Mouse (Mus musculus): ENCODE measurements around the gene Pfdn6. TPM values are rescaled to one million over a fixed set of nuclear protein-coding genes. Genes with fewer than 3 reads are reported as not detected.
"Not testable (repeated sequence)": the region's sequence is repeated elsewhere in the genome, so short reads cannot be mapped to it uniquely, and the experiment has no call there.

Pfdn6 gene
- 188 and 203 TPM in 2 replicates for polyA plus RNA-seq (2016; fragmentation: Nextera tagmentation; extraction: Ambion mirVana)

GRCm38 (mm10) chr17:33940206-33940805, at the start of gene Pfdn6, which contains the start of gene Wdr46:
Pfdn6 (minus strand) TSS chr17:33940343.
Wdr46 (plus strand) TSS chr17:33940660.
- H3K36me3 ChIP-seq, result peaks cover 59% of the 10 kb centered on the region
- ATAC-seq (ENCODE audit: low FRiP score, low read depth), result peak; percentile 90
- under 1% methylated on average over 36 of the region's 36 CpGs for WGBS
- H3K27ac ChIP-seq (replicated peaks), result 0 out of 2 replicates have a peak within 1 kb of the TSS, but pooled peaks have one; percentile 16
- peak within 1 kb of the TSS; percentile 91 for H3K4me3 ChIP-seq
- peak within 1 kb of the TSS; percentile 99 for H3K4me2 ChIP-seq (replicated peaks)
- H3K9ac ChIP-seq (replicated peaks), result peak within 1 kb of the TSS; percentile 79
- no peaks in the 10 kb centered on the region for H3K27me3 ChIP-seq
- no peaks in the 10 kb centered on the region for H3K9me3 ChIP-seq
- peaks cover 24% of the 10 kb centered on the region for H3K4me1 ChIP-seq

DNA sequence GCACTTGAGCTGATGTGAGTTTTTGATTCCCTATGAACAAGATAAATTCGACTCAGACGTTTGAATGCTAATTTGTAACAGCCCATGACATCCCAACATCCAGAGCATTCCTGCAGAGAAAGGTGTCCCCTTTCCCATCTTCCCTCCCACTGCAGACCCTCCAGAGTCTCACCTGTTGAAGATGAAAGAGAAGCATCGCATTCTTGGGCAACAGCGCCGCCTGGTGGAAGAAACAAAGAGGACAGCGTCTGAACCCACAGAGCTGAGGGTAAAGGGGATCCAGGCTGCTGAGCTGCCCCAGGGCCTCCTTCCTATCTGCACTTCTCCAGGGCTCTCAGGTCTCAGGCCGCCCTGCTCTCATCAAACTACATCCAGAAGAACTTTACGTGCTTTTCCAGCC, 42.0 kb upstream of the Pfdn6 start:
- not testable (repeated sequence) for H3K9ac ChIP-seq (replicated peaks); H3K9me3 ChIP-seq; H3K27ac ChIP-seq (replicated peaks); H3K36me3 ChIP-seq; ATAC-seq (ENCODE audit: low FRiP score, low read depth)
- Histone ChIP-seq H3K4me1 (peaks cover 15% of the 10 kb centered on the region), H3K4me2 (replicated peaks) (peak overlapping the region; percentile 74), H3K27me3 (peaks cover 34% of the 10 kb centered on the region), H3K4me3 (peak overlapping the region; percentile 54; the same call in 1 of the 2 replicates)
- WGBS, result 10% methylated on average over 8 of the region's 8 CpGs

DNA sequence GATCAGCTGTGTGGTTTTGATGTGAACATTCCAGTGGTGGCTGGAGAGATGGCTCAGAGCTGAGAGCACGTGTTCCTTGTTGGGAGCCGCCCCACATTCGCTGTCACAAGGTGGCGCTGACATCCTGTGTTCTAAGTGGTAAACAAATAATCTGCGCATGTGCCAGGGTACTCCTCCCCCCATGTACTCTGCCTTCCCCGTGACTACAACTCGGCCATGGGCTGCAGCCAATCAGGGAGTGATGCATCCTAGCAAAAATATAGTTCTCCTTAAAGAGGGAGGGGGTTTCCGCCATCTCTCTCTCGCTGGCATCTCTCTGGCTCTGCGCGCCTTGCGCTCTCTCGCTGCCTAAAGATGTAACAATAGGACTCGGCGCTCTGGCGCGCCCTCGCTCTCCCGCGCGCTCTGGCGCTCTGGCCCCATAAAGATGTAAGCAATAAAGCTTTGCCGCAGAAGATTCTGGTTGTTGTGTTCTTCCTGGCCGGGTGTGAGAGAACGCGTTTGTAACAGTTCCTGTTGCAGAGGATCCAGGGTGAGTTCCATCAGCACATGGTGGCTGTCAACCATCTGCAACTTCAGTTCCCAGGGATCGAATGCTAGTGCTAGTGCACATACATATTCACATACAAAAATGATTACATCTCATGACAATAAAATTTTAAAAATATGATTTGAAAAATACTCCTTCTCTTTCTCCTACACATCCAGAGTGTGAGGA, 41.2 kb upstream of the Pfdn6 start:
- Histone ChIP-seq H3K9ac (replicated peaks) (peak overlapping the region; percentile 62), H3K4me3 (peak overlapping the region; percentile 54), H3K4me1 (peaks cover 15% of the 10 kb centered on the region), H3K4me2 (replicated peaks) (peak overlapping the region; percentile 74), H3K27me3 (peaks cover 42% of the 10 kb centered on the region), H3K27ac (replicated peaks) (peak overlapping the region; percentile 92)
- under 1% methylated on average over 27 of the region's 27 CpGs for WGBS
- not testable (repeated sequence) for H3K9me3 ChIP-seq, H3K36me3 ChIP-seq
- ATAC-seq (ENCODE audit: low FRiP score, low read depth), result peak; percentile 95

- Histone ChIP-seq H3K36me3 (no peaks in the 10 kb centered on the region), H3K9ac (replicated peaks) (no peak overlapping the region), H3K9me3 (no peaks in the 10 kb centered on the region), H3K27ac (replicated peaks) (no peak overlapping the region), H3K27me3 (peaks cover 47% of the 10 kb centered on the region), H3K4me2 (replicated peaks) (no peak overlapping the region), H3K4me1 (peaks cover 15% of the 10 kb centered on the region), H3K4me3 (0 out of 2 replicates have a peak overlapping the region, but pooled peaks have one; percentile 9)
- peak; percentile 17; the same call in 1 of the 2 replicates for ATAC-seq (ENCODE audit: low FRiP score, low read depth)
- WGBS, result 83% methylated on average over 19 of the region's 19 CpGs
Observed at GRCm38 (mm10) chr17:33980181-33981035, 40.3 kb upstream of the Pfdn6 start.

GRCm38 (mm10) chr17:33979512-33980050, 39.4 kb upstream of the Pfdn6 start:
- WGBS, result 77% methylated on average over 6 of the region's 6 CpGs
- peaks cover 15% of the 10 kb centered on the region for H3K4me1 ChIP-seq
- no peaks in the 10 kb centered on the region for H3K9me3 ChIP-seq
- H3K36me3 ChIP-seq, result no peaks in the 10 kb centered on the region
- no peak overlapping the region for H3K9ac ChIP-seq (replicated peaks)
- H3K27ac ChIP-seq (replicated peaks), result no peak overlapping the region
- H3K27me3 ChIP-seq, result peaks cover 56% of the 10 kb centered on the region
- no peak for ATAC-seq (ENCODE audit: low FRiP score, low read depth)
- H3K4me3 ChIP-seq, result no peak overlapping the region
- no peak overlapping the region for H3K4me2 ChIP-seq (replicated peaks)

- 0% methylated on average over 17 of the region's 17 CpGs for WGBS
- Histone ChIP-seq H3K27ac (replicated peaks) (no peak overlapping the region), H3K27me3 (peaks cover 56% of the 10 kb centered on the region), H3K4me1 (peaks cover 15% of the 10 kb centered on the region), H3K4me2 (replicated peaks) (peak overlapping the region; percentile 52), H3K9ac (replicated peaks) (peak overlapping the region; percentile 8), H3K4me3 (peak overlapping the region; percentile 33), H3K9me3 (no peaks in the 10 kb centered on the region), H3K36me3 (no peaks in the 10 kb centered on the region)
- ATAC-seq (ENCODE audit: low FRiP score, low read depth), result no peak
Observed at GRCm38 (mm10) chr17:33978631-33979031, 38.5 kb upstream of the Pfdn6 start.

DNA sequence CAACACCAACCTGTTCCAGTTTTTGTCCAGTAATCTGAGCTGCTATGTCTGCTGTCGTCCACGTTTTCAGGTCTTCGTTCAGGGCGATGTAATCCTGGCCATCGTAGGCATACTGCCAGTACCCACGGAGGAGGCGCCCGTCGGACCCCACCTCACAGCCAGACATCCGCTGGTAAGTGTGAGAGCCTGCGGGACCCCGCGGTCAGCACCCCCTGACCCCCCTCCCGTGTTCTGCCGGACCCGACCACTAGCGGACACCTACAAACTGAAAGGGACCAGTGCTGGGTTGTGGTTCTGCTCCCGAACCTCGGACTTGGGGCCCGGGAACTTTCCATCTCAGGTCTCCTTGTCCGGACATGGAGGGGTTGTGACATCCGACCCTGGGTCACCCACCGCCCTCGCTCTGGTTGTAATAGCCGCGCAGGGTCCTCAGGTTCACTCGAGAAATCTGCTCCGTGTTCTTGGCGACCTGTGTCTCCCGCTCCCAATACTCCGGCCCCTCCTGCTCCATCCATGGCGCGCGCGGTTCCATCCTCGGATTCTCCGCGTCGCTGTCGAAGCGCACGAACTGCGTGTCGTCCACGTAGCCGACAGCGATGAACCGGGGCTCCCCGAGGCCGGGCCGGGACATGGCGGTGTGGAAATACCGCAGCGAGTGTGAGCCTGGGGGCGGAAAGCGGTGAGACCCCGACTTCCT, 37.9 kb upstream of the Pfdn6 start:
- no peak for ATAC-seq (ENCODE audit: low FRiP score, low read depth)
- Histone ChIP-seq H3K27ac (replicated peaks) (no peak overlapping the region), H3K27me3 (peaks cover 56% of the 10 kb centered on the region), H3K9ac (replicated peaks) (peak overlapping the region; percentile 8), H3K9me3 (no peaks in the 10 kb centered on the region), H3K4me3 (peak overlapping the region; percentile 33), H3K4me1 (peaks cover 15% of the 10 kb centered on the region), H3K36me3 (no peaks in the 10 kb centered on the region), H3K4me2 (replicated peaks) (peak overlapping the region; percentile 52)
- 3% methylated on average over 57 of the region's 57 CpGs for WGBS

GRCm38 (mm10) chr17:33973572-33973971, 33.4 kb upstream of the Pfdn6 start:
- ATAC-seq (ENCODE audit: low FRiP score, low read depth), result no peak
- H3K4me1 ChIP-seq, result peaks cover 4% of the 10 kb centered on the region
- no peaks in the 10 kb centered on the region for H3K9me3 ChIP-seq
- no peak overlapping the region for H3K4me3 ChIP-seq
- H3K27ac ChIP-seq (replicated peaks), result no peak overlapping the region
- no peak overlapping the region for H3K4me2 ChIP-seq (replicated peaks)
- no peak overlapping the region for H3K9ac ChIP-seq (replicated peaks)
- WGBS, result 71% methylated on average over 3 of the region's 3 CpGs
- peaks cover 43% of the 10 kb centered on the region for H3K27me3 ChIP-seq
- no peaks in the 10 kb centered on the region for H3K36me3 ChIP-seq

DNA sequence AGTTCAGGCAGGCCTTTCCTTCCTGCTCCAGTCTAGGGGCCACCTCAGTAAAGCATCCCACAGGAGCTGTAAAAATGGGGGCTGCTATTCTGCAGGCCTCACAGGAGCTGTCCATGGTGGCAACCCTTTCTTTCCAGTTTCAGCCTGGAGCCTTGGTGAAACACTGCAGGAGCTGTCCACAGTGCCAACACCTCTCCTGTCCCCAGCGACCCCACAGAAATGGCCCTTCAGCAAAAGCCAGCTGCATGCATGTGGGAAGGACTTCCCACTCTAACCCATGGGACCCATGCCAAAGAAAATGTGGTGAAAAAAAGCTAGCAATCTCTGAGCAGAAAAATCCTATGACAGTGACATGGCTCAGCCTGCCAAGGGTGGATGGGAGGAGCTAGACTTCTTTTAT, 32.5 kb upstream of the Pfdn6 start:
- Histone ChIP-seq H3K27me3 (peaks cover 34% of the 10 kb centered on the region), H3K4me2 (replicated peaks) (no peak overlapping the region), H3K4me1 (no peaks in the 10 kb centered on the region), H3K9ac (replicated peaks) (no peak overlapping the region), H3K9me3 (no peaks in the 10 kb centered on the region), H3K36me3 (no peaks in the 10 kb centered on the region), H3K4me3 (no peak overlapping the region), H3K27ac (replicated peaks) (no peak overlapping the region)
- WGBS, result 19% methylated on average over 1 of the region's 1 CpGs
- no peak for ATAC-seq (ENCODE audit: low FRiP score, low read depth)

DNA sequence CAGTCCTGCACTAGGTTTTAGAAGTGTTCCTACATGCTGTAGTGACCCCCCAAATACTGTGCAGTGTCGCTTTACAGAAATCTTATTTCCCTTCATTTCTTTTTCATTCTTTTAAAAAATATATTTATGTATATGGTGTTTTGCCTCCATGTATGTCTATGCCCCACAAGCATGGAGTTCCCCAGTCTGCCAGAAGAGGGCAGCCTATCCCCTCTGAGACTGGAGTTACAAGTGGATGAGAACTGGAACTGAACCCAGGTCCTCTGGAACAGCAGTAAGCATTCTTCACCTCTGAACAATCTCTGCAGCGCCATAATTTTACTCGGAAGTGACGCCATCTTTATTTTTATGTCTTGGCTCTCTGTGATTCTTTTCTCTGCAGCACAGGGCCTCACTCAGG, 29.3 kb upstream of the Pfdn6 start:
- 78% methylated on average over 4 of the region's 4 CpGs for WGBS
- H3K9ac ChIP-seq (replicated peaks), result no peak overlapping the region
- peaks cover 23% of the 10 kb centered on the region for H3K36me3 ChIP-seq
- H3K27me3 ChIP-seq, result peaks cover 7% of the 10 kb centered on the region; the same call in 1 of the 2 replicates
- no peak overlapping the region for H3K27ac ChIP-seq (replicated peaks)
- no peak overlapping the region for H3K4me3 ChIP-seq
- no peaks in the 10 kb centered on the region for H3K9me3 ChIP-seq
- H3K4me1 ChIP-seq, result no peaks in the 10 kb centered on the region
- H3K4me2 ChIP-seq (replicated peaks), result no peak overlapping the region
- ATAC-seq (ENCODE audit: low FRiP score, low read depth), result no peak

GRCm38 (mm10) chr17:33968927-33969326, 28.8 kb upstream of the Pfdn6 start:
- H3K27ac ChIP-seq (replicated peaks), result no peak overlapping the region
- H3K4me3 ChIP-seq, result no peak overlapping the region
- H3K4me2 ChIP-seq (replicated peaks), result no peak overlapping the region
- H3K27me3 ChIP-seq, result peaks cover 7% of the 10 kb centered on the region; the same call in 1 of the 2 replicates
- H3K36me3 ChIP-seq, result peaks cover 26% of the 10 kb centered on the region
- ATAC-seq (ENCODE audit: low FRiP score, low read depth), result 0 out of 2 replicates have a peak, but pooled peaks have one; percentile 27
- 31% methylated on average over 5 of the region's 5 CpGs for WGBS
- no peak overlapping the region for H3K9ac ChIP-seq (replicated peaks)
- H3K9me3 ChIP-seq, result no peaks in the 10 kb centered on the region
- H3K4me1 ChIP-seq, result no peaks in the 10 kb centered on the region

Measured in midbrain, embryonic 12.5 days (tissue).